Mouse (Mus musculus): Measurements from ENCODE around the gene H2afz.
"Not testable (repeated sequence)": the region's sequence is repeated elsewhere in the genome, so short reads cannot be mapped to it uniquely, and the experiment has no call there.

Gene H2afz

GRCm38 (mm10) chr3:137863330-137864123, 760 bp upstream of the H2afz start:
- DNase-seq (ENCODE audit: low read depth, low spot score) = no peak

GRCm38 (mm10) chr3:137864988-137865982, 998 bp downstream of the H2afz start:
- DNase-seq (ENCODE audit: low read depth, low spot score) = peak; percentile 84

- DNase-seq (ENCODE audit: low read depth, low spot score) = no peak
Observed at GRCm38 (mm10) chr3:137867133-137867436, 2.8 kb downstream of the H2afz start.

- peak; percentile 48 for DNase-seq (ENCODE audit: low read depth, low spot score)
Observed at GRCm38 (mm10) chr3:137867437-137868093, 3.3 kb downstream of the H2afz start, which contains the start of gene Dnajb14. Gene Dnajb14 (plus strand): TSS chr3:137867675.

GRCm38 (mm10) chr3:137868094-137868913, 4.0 kb downstream of the H2afz start:
- peak; percentile 11 for DNase-seq (ENCODE audit: low read depth, low spot score)

GRCm38 (mm10) chr3:137869395-137869794, 5.1 kb downstream of the H2afz start:
- no peak for DNase-seq (ENCODE audit: low read depth, low spot score)

GRCm38 (mm10) chr3:137879313-137879712, 15.0 kb downstream of the H2afz start:
- no peak for DNase-seq (ENCODE audit: low read depth, low spot score)

- no peak for DNase-seq (ENCODE audit: low read depth, low spot score)
Observed at GRCm38 (mm10) chr3:137880109-137880748, 15.9 kb downstream of the H2afz start.

GRCm38 (mm10) chr3:137881093-137881492, 16.8 kb downstream of the H2afz start:
- no peak for DNase-seq (ENCODE audit: low read depth, low spot score)

- DNase-seq (ENCODE audit: low read depth, low spot score) = no peak
Observed at GRCm38 (mm10) chr3:137887961-137888360, 23.7 kb downstream of the H2afz start.

GRCm38 (mm10) chr3:137891089-137891488, 26.8 kb downstream of the H2afz start:
- DNase-seq (ENCODE audit: low read depth, low spot score) = no peak

- DNase-seq (ENCODE audit: low read depth, low spot score) = no peak
Observed at GRCm38 (mm10) chr3:137892118-137892517, 27.8 kb downstream of the H2afz start.

GRCm38 (mm10) chr3:137893789-137894188, 29.5 kb downstream of the H2afz start:
- no peak for DNase-seq (ENCODE audit: low read depth, low spot score)

GRCm38 (mm10) chr3:137895196-137895595, 30.9 kb downstream of the H2afz start:
- no peak for DNase-seq (ENCODE audit: low read depth, low spot score)

GRCm38 (mm10) chr3:137896386-137896785, 32.1 kb downstream of the H2afz start:
- DNase-seq (ENCODE audit: low read depth, low spot score) = no peak

GRCm38 (mm10) chr3:137896867-137897266, 32.6 kb downstream of the H2afz start:
- no peak for DNase-seq (ENCODE audit: low read depth, low spot score)

- DNase-seq (ENCODE audit: low read depth, low spot score) = no peak
Observed at GRCm38 (mm10) chr3:137897685-137898084, 33.4 kb downstream of the H2afz start.

GRCm38 (mm10) chr3:137900149-137900548, 35.9 kb downstream of the H2afz start:
- DNase-seq (ENCODE audit: low read depth, low spot score) = no peak

GRCm38 (mm10) chr3:137913093-137913492, 48.8 kb downstream of the H2afz start:
- no peak for DNase-seq (ENCODE audit: low read depth, low spot score)

- DNase-seq (ENCODE audit: low read depth, low spot score) = not testable (repeated sequence)
Observed at GRCm38 (mm10) chr3:137914567-137914966, 50.3 kb downstream of the H2afz start.

Data from embryo, embryonic 11.5 days (tissue).